Mouse (Mus musculus) ovary, postnatal 36 days (tissue): Measurements from ENCODE around the gene Galnt4.
A peak's percentile ranks its signal among the peaks of the same experiment; 100 is the strongest.

Experiments
- DNase-seq: peaks from one replicate; pipeline ENCODE4 v3.0.0; 2022; ENCODE audit warnings: low spot score, mixed read lengths

Galnt4 gene

GRCm38 (mm10) chr10:99115471-99116236 lies 7.7 kb downstream of the Galnt4 start:
- DNase-seq: no peak

GRCm38 (mm10) chr10:99116237-99116632 lies 8.3 kb downstream of the Galnt4 start:
- no peak for DNase-seq

GRCm38 (mm10) chr10:99116650-99117615 lies 9.0 kb downstream of the Galnt4 start:
- DNase-seq: no peak

GRCm38 (mm10) chr10:99117876-99118275 lies 9.9 kb downstream of the Galnt4 start:
- DNase-seq: no peak

GRCm38 (mm10) chr10:99118697-99119096 lies 10.7 kb downstream of the Galnt4 start:
- DNase-seq: no peak

- DNase-seq: no peak
Measured at GRCm38 (mm10) chr10:99119471-99119870, 11.5 kb downstream of the Galnt4 start.

GRCm38 (mm10) chr10:99126225-99126624 lies 18.3 kb downstream of the Galnt4 start, which contains the start of gene Phxr2:
Phxr2 (minus strand) TSS chr10:99126325.
- DNase-seq: no peak

- DNase-seq: no peak
Measured at GRCm38 (mm10) chr10:99126954-99127353, 19.0 kb downstream of the Galnt4 start.

- no peak for DNase-seq
Measured at GRCm38 (mm10) chr10:99127691-99128261, 19.8 kb downstream of the Galnt4 start.

GRCm38 (mm10) chr10:99130611-99131010 lies 22.7 kb downstream of the Galnt4 start:
- DNase-seq: no peak

GRCm38 (mm10) chr10:99131298-99131697 lies 23.3 kb downstream of the Galnt4 start:
- DNase-seq: no peak

GRCm38 (mm10) chr10:99132189-99132588 lies 24.2 kb downstream of the Galnt4 start:
- DNase-seq: no peak

- DNase-seq: no peak
Measured at GRCm38 (mm10) chr10:99132595-99133272, 24.8 kb downstream of the Galnt4 start.

- no peak for DNase-seq
Measured at GRCm38 (mm10) chr10:99133321-99133875, 25.4 kb downstream of the Galnt4 start.

GRCm38 (mm10) chr10:99136337-99136736 lies 28.4 kb downstream of the Galnt4 start:
- DNase-seq: peak; percentile 26

- no peak for DNase-seq
Measured at GRCm38 (mm10) chr10:99145611-99146010, 37.7 kb downstream of the Galnt4 start.

- no peak for DNase-seq
Measured at GRCm38 (mm10) chr10:99146596-99146995, 38.6 kb downstream of the Galnt4 start.

- DNase-seq: no peak
Measured at GRCm38 (mm10) chr10:99150016-99150415, 42.1 kb downstream of the Galnt4 start.

- DNase-seq: no peak
Measured at GRCm38 (mm10) chr10:99151580-99151979, 43.6 kb downstream of the Galnt4 start.

GRCm38 (mm10) chr10:99152063-99152462 lies 44.1 kb downstream of the Galnt4 start:
- no peak for DNase-seq

- no peak for DNase-seq
Measured at GRCm38 (mm10) chr10:99154635-99155034, 46.7 kb downstream of the Galnt4 start.

GRCm38 (mm10) chr10:99156808-99157207 lies 48.8 kb downstream of the Galnt4 start:
- DNase-seq: no peak
